Mouse (Mus musculus): ENCODE data around the gene Alg11. TPM values are rescaled to one million over a fixed set of nuclear protein-coding genes. Genes with fewer than 3 reads are reported as not detected.

Alg11 gene
- total RNA-seq, 2 experiments from 2014 or later = 6.1 to 7.6 TPM

DNA sequence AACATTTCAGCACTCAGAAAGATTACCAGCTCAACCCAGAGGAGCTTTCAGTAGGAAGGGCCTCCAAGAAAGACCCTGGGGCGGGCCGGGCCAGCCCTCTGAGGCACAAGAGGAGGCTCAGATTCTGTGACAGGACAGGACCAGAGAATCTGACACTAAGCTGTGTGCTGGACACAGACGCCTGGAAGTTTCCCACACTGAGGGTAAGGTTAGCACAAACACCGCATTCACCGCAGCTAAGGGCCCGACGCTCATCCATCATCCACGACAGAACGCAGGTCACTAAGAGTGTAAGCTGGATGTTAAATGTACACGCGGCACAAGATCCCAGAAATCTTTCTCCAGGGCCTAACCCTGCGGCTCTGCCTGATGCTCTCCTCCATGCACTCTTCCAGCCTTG is 16.8 kb upstream of the Alg11 start:
- Histone ChIP-seq H3K4me3 (no peak overlapping the region), H3K27ac (no peak overlapping the region)
- intact Hi-C loops (cut with DNase I) = no loop called here
- no peak for TF ChIP-seq CTCF (IDR thresholded peaks at IDR 0.05)
- DNase-seq = no peak

DNA sequence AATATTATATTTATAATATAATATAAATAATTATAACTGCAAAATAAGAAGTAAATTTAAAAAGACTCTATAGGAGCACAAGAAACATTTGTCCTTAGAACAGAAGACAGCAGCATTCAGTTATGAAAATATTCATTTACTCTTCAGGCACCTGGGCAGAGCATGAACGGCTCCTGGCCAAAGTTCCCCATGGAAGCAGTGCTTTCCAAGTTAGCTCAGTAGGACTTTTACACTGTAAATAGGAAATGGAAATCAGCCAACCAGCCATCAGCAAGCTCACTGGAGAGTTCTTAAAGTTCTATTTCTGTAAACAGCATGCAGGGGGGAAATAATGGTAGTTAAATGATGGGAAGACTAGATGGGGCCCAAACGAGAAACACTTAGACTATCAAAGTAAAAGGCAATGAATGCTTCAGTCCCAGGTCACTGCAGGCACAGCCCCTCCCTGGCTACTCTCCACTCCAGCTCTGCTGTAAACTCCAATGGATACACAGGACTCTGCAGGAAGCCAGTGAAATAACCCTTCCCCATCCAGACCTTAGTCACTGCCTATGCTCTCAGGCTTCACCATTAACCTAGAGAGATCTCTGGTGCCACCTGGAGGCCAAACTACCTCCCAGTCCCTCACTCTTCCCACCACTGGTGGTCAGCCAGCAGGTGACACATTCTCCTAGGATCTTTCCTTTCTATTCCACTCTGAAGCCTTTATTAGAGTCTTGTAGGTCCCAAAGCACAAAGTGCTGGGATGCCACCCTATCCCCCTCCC is 12.6 kb upstream of the Alg11 start:
- Histone ChIP-seq H3K27ac (no peak overlapping the region), H3K4me3 (no peak overlapping the region)
- DNase-seq = peak; percentile 34
- peak; percentile 57 for TF ChIP-seq CTCF (IDR thresholded peaks at IDR 0.05)
- intact Hi-C loops (cut with DNase I) = no loop called here

DNA sequence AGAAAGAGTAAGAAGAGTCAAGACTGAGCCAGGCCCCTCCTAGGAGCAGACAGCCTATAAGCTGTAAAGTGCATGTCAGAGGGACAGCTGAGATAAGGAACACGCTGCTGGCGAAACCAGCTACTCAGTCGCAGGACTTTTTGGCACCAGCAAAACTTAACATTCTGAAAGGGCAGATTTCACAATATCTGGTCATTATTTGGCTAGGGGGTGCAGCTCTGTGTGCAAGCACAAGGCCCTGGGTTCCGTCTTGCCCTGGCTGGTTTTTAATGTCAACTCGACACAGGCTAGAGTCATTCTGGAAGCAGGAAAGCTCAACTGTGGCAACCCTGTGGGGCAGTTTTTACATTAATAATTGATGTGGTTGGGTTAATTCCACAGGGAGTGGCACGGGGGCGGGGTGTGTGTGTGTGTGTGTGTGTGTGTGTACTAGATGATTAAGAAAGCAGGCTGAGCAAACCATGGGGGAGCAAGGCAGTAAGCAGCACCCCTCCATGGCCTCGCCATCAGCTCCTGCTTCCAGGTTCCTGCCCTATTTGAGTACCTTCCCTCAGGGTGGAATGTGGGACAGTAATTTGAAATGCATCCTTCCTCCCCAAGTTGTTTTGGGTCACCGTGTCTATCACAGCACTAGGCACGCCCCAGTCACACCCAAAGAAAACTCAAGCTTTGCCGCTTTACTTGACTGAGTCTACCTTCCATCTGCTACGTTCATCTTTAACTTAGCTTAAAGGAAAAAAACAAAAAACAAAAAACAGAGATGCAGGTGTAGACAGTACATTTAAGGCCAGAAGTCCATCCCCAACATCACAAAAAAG is 5.6 kb upstream of the Alg11 start:
- no peak for DNase-seq
- no peak for TF ChIP-seq CTCF (IDR thresholded peaks at IDR 0.05)
- H3K27ac ChIP-seq = no peak overlapping the region
- intact Hi-C loops (cut with DNase I) = no loop called here
- H3K4me3 ChIP-seq = no peak overlapping the region

DNA sequence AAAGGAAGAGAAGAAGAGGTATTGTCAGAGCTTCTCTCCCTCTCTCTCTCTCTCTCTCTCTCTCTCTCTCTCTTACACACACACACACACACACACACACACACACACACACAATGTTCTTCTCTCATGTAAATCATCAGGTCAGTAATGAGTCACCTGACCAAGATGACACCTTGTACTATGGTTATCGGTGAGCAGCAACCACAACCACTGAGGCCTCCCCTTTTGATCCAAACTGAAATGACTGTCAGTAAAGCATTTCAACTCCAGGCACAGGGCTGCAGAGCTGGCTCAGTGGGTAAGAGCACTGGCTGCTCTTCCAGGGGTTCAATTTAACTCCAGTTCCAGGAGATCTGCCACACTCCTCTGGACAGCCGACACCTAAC is 5.0 kb upstream of the Alg11 start:
- no peak for DNase-seq
- intact Hi-C loops (cut with DNase I) = no loop called here

DNA sequence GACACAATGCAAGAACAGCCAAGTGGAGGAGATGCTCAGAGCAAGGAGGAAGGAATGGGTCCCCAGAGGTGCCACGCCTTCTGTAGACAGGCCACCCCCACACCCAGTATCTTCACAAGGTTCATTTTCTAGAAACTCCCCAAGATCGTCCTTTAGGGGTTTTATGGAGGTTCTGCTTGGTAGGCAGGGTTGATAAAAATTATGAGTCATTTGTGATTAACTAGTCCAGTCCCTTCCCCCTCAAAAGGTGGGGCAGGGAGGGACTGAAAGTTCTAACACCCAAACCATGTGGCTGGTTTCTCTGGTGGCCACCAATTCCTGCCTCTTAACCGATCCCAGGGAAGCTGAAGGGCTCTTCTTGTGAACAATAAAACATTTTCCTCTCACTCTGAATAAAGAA is 3.7 kb upstream of the Alg11 start:
- DNase-seq = no peak
- no peak for TF ChIP-seq CTCF (IDR thresholded peaks at IDR 0.05)
- intact Hi-C loops (cut with DNase I) = no loop called here
- no peak overlapping the region for H3K27ac ChIP-seq
- no peak overlapping the region for H3K4me3 ChIP-seq

More for the DNA sequence above, 5.0 kb upstream of the Alg11 start:
- Histone ChIP-seq H3K27ac (no peak overlapping the region), H3K4me3 (no peak overlapping the region)
- TF ChIP-seq CTCF (IDR thresholded peaks at IDR 0.05) = no peak

DNA sequence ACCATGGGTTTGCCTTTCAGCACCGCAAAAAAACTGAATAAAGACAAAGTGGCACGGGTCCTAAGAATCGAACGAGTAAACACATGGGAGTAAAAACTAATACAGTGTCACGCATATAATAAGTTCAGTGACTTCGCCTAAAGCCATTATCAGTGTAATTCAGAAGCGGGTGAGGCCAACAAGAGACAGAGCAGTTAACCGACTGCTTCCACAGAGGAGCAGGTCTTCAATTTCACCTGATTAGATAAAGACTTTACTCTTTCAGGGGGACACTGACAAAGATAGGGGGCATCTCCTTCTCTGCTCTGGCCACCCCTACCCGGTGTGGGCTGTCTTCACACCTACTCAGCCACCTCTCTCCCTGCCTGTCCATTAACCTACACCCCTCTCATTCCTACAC is 2.2 kb upstream of the Alg11 start:
- intact Hi-C loops (cut with DNase I) = no loop called here
- TF ChIP-seq CTCF (IDR thresholded peaks at IDR 0.05) = no peak
- Histone ChIP-seq H3K4me3 (no peak overlapping the region), H3K27ac (no peak overlapping the region)
- no peak for DNase-seq

DNA sequence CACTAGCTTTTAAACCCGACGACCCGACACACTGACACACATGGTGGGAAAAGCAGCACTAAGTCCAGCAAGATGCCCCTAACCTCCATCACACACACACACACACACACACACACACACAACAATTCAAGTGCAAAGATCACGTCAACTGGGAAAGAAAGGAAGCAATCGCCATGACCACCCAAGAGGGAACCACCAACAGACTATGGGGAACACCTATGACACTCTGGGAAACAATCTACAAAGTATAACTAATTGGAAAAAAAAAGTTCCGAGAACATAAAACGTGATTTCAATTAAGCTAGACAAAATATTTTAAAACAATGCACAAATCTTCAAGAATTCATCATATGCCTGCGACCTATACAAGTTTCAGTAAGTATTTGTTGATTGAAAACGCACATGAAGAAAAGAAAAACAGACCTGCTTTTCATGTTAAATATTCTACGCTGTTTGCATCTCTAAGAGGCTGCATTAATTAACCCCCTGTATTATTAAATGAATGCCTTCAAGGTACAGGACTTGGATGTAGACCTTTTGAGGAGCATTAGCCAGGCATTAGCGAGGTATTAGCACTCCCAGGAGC is 1.3 kb upstream of the Alg11 start:
- H3K27ac ChIP-seq = no peak overlapping the region
- no peak for TF ChIP-seq CTCF (IDR thresholded peaks at IDR 0.05)
- no peak for DNase-seq
- peak overlapping the region; percentile 88 for H3K4me3 ChIP-seq
- intact Hi-C loops (cut with DNase I) = no loop called here

DNA sequence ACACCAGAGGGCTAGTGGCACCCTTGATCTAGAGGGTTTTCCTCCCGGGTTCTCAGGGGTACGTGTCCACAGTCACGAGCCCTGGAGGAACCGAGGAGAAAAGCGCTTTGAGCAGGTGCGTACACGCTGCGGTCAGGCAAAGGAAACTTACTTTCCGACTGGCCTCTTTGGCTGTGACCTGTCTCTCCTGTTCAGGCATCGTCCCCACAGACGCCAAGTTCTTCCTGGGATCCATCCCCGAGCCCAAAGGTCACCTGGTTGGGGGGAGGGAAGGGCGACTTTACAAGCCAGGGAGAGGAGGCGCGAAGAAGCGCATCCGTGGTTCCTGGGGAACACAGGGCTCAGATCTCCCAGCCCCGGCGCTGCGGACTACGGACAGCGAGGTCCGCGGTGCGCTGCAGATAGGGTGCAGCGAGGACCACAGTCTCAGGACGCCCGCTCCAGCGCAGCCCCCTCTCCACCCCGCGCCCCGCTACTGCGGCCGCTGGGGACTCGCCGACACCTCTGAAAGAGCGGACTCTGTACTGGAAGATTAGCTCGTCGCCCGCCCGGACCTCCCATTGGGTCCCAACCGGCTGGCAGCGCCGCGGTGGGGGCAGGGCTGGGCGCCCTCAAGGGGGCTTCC is 588 bp upstream of the Alg11 start, which contains the start of gene Atp7b:
TSS of gene Atp7b (minus strand) at position 485 of the 625 bp plus-strand sequence.
- Histone ChIP-seq H3K27ac (peak within 1 kb of the TSS; percentile 86), H3K4me3 (peak within 1 kb of the TSS; percentile 88)
- TF ChIP-seq CTCF (IDR thresholded peaks at IDR 0.05) = no peak; the same call in 1 of the 2 replicates
- intact Hi-C loops (cut with DNase I) = loop anchor here (1.0 to 10.0 kb wide), 2 partner anchors 106 to 315 kb away; partner anchors contain the start of gene Nek3
- no peak for DNase-seq

DNA sequence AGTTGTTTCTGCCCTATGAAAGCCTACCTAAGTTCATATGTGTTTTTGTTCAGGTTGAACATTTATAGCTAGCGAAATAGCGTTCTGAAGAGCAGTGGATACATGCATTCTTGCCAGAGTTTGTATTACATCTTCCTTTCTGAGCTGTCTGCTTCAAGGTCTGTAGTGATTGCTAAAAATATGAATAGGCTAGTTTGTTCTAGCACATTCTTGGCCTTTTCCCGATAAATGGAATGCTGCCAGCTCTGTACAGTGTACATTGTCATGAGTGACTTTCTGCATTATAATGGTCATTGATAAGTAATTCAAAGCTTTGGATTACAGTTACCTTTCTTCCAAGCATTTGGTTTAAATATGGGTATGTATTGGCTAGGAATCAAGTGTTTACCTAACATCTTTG is 605 bp downstream of the Alg11 start:
- Histone ChIP-seq H3K4me3 (peak overlapping the region; percentile 88), H3K27ac (peak overlapping the region; percentile 86)
- no peak for TF ChIP-seq CTCF (IDR thresholded peaks at IDR 0.05)
- no peak for DNase-seq
- intact Hi-C loops (cut with DNase I) = loop anchor here (10.0 kb wide), 1 partner anchor 314 kb away; no protein-coding TSS in a partner anchor

DNA sequence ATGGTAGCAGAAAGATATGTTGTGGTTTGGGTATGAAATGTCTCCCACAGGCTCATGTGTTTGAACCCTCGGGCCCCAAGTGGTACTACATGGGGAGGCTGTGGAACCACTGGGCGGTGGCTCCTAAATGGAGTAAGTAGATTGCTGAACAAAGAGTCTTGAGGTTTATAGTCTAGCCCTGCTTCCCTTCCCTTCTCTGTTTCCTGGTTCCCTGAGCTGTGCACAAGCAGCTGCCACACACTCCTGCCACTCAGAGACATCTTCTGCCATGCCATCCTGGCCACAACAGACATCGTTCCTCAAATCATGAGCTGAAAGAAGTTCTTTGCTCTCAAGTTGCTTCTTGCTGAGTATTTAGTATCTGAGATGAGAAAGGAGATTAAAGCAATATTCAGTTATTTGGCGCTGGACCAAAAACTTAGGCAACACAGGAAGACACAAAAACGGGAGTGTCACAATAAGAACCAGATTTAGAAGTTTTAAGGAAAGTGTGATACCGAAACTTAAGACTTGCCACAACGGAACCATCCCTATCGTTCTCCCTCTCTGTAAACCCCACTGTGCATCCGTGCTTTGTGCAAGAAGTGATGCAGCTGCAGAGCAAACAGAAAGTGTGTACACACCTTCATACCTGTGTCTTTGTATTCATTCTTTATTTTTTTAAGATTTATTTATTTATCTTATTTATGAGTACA is 18.9 kb downstream of the Alg11 start:
- no peak overlapping the region for H3K27ac ChIP-seq
- no peak for TF ChIP-seq CTCF (IDR thresholded peaks at IDR 0.05)
- intact Hi-C loops (cut with DNase I) = no loop called here

DNA sequence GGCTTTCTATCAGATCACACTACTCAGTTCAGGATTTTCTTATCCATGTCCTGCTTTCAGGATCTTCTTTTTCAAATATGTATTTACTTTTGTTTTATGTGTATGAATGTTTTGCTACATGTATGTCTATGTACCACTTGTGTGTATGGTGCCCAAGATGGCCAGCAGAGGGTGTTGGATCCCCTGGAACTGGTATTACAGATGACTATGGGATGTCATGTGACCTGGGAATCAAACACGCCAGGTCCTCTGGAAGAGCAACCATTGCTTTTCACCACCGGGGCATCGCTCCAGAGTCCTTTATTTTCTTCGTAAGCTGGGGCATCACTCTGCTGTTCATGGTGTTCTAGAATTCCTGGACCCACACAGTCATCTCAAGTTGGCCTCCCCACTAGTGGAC is 28.7 kb downstream of the Alg11 start:
- Histone ChIP-seq H3K27ac (no peak overlapping the region), H3K4me3 (no peak overlapping the region)
- TF ChIP-seq CTCF (IDR thresholded peaks at IDR 0.05) = no peak
- intact Hi-C loops (cut with DNase I) = no loop called here
- DNase-seq = no peak

More for the DNA sequence above, 18.9 kb downstream of the Alg11 start:
- H3K4me3 ChIP-seq = no peak overlapping the region
- no peak for DNase-seq

DNA sequence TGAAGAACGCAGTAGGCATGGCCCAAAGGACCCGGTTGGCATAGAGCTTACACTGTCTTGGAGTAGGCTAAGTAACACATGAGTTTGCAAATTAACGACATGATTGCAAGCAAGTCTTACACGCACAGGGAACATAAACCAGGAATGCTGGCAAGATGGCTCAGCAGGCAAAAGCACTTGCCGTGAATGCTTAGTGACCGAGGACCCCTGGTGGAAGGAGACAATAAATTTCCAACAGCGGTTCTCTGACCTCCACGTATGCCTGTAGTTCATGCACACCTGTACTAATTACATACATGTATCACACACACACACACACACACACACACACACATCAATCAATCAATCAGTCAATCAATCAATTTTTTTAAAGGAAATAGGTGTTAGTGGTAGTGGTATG is 31.0 kb downstream of the Alg11 start:
- no peak for TF ChIP-seq CTCF (IDR thresholded peaks at IDR 0.05)
- intact Hi-C loops (cut with DNase I) = no loop called here
- no peak for DNase-seq

More for the DNA sequence above, 31.0 kb downstream of the Alg11 start:
- Histone ChIP-seq H3K4me3 (no peak overlapping the region), H3K27ac (no peak overlapping the region)
